Mouse (Mus musculus): ENCODE results near the gene Ube2e2.
A peak's percentile ranks its signal among the peaks of the same experiment; 100 is the strongest.
"Not testable (repeated sequence)": the region's sequence is repeated elsewhere in the genome, so short reads cannot be mapped to it uniquely, and the experiment has no call there.

The Ube2e2 gene

DNA sequence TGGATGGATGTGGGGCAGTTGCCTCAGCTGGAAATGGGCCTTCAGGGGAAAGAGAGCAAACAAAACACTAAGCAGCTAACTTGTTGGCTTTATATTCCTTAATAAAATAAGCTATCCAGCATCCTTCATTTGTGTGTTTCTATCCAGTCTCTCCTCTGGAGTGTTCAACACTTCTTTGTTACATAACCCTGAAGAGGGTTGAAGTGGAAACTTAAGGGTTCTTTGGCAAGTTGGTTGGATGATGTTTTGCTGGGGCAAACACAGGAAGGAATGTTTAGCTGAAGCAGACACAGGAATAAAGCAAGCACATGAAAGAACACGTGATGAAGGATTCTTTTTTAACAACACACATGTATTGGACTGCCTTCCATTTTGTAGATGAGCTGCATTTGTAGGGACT, 256.3 kb downstream of the Ube2e2 start:
- DNase-seq (ENCODE audit: extremely low spot score) = no peak

DNA sequence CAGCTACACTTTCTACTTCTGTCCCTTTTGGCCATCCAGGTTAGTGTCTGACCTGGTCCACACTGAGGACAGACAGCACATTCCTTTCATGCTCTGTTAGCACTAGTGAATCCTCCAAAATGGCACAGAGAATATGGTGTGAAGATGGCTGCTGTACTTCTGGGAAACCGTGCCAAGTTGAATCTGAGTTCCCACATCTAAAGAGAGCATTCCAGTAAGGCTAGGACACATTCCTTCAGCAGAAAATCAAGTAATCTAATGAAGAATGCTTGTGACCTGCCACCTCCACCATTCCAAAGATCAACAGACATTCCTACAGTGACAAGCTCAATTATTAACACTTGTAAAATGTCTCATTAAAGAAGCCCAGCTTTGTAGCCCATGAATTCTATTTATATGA, 265.9 kb downstream of the Ube2e2 start:
- no peak for DNase-seq (ENCODE audit: extremely low spot score)

DNA sequence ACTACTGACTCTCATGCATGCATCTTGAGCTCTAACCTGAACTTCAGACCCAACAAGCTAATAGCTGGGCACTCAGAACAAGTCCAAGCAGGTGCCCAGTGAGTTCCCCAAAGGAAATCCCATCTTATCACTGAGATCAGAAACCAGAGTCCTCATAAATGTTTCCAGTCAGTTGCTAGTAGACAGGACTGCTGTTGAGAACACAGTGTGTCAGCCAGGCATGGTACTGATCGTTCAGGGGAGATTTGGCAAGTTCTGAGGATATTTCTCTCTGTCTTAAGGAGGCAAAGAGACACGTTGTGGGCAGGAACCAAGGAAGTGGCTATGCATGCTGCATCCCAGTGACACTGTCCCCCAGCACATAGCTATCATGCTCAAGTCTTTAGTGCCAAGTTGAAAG, 275.5 kb downstream of the Ube2e2 start:
- DNase-seq (ENCODE audit: extremely low spot score) = no peak

DNA sequence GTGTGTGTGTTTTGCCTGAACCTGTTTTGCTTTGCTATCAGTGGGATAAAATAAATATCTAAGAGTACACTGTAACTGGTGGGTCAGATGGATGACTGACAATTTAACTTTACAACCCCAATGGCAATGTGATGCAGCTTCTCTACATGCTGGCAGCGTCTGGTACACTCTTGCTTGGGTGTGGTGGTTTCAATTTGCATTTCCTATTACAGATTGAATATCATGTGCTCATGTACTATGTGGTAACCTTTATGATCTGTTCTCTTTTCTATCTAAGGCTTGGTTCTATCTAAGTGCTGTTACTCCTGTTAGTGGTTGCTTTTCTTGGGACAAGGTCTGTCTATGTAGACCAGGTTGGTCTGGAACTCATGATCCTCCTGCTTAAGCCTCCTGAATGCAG, 292.1 kb downstream of the Ube2e2 start:
- DNase-seq (ENCODE audit: extremely low spot score) = no peak

DNA sequence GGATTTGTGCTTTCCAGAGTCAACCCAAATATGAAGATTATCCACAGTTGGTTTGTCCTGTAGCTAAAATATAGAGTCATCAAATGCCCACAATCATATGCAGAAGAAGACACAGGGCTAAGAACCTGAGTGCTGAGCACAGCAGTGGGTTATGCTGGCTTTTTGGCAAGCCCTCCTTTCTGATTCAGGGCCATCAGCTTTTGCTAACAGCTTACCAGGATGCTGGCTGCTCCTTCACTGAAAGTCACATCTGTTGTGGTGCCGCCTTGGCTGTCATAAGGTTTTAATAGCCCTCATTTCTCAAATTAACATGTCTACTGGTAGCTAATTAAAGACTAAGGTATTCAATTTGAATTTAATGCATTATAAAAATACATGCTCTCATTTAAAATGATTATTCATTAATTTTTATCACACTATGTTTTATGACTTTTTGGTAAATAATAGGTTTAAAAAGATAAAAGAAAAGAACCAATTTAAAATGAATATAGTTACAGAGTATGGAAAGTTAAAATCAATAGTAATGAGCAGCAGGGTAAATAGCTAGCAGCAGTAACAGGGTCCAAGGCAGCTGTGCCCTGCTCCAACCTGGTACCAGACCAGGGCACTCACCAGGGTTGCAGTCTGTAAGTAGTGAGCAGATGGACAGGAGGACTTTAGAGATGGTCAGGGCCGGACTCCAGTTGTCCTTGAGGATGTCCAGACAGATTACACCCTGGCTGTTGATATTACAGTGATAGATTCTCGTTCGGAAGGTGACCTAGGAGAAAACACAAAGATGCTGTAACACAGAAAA, 307.6 kb downstream of the Ube2e2 start:
- DNase-seq (ENCODE audit: extremely low spot score) = no peak

DNA sequence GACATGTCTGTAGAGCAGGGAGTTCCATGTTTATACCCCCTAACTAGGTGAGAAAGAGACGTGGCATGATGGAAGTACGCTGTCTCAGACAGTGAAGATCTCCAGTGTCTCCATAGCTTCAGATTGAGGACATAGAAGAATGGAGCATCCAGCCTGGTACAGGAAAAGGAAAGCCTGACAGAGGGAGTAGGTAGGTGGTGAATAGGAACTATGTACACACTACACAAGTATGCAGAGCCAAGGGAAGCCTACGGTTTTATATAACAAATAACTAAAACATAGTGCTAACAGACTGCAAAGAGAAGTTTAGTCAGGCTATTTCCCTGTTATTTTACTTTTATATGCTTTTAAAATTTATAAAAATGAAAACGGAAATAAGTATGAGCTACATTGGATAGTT, 312.3 kb downstream of the Ube2e2 start:
- no peak for DNase-seq (ENCODE audit: extremely low spot score)

DNA sequence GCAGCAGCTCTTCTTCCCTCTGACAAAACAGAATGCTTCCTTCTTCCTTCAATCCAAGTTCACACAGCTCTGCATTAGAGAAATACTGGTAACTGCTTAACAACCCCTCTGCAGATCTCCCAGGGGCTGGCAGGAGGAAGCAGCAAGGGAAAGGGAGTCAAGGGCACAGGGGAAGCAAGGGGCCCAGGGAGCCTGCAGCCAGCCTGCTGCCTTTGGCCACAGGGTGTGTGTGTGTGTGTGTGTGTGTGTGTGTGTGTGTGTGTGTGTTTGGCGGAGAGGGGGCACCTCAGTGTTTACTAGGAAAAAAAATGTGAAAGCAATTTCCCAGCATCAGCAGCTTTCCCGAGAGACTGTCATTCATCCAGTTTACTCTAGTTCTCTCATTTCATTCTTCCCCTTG, 319.3 kb downstream of the Ube2e2 start:
- DNase-seq (ENCODE audit: extremely low spot score) = no peak

DNA sequence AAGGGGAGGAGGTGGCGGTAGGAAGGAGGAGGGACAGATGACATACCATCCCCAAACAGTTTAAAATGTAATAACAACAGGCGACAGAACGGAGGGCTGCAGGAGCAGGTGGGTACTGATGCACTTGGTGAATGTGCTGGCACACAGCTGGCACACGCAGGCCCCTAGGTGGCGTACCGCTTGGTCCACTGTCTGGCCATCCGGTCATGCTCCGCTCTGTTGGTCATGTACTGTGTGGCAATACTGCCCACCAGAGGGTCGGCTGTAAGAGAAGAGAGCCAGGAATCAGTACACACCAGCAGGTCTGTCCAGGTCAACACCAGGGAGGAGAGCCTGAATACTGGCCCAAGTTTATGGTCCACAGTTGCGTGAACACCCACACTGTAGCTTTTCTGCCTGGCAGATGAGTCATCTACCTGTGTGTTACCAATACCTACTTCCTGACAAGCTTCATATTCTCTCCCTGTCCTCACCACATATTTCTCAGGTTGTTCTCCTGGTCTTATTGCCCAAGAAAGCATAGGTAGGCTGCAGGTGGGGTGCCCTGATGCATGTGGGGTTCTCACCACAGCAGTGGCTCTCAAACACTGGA, 319.8 kb downstream of the Ube2e2 start:
- DNase-seq (ENCODE audit: extremely low spot score) = no peak

DNA sequence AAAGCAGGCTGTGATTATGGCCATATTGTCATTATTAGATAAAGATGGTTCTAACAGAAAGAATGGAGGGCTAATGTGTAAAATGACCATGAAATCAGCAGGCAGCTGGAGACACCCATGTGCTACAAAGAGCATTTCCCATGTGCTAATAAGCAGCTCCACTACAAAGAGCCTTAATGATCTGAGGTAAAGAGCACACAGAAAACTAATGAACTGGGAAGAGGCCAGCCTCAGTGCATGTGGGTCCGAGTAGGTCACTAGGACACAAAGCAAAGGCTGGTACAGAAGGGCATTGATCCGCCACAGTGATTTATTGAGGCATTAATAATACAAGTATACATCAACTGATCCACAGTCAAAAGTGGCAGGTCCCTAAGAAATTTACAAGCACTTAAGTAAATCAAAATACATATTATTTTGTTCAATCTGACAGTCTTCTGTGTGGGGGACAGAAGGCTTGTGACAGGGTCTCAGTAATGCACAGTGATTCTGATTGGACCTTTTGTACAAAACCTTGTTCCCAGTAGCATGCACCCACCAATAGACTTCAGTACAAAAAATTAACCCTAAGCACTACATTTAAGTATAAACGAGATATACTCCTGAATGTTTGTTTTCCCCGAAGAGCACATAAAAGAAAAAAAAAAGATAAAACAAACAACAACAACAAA, 320.6 kb downstream of the Ube2e2 start:
- peak; percentile 11 for DNase-seq (ENCODE audit: extremely low spot score)

DNA sequence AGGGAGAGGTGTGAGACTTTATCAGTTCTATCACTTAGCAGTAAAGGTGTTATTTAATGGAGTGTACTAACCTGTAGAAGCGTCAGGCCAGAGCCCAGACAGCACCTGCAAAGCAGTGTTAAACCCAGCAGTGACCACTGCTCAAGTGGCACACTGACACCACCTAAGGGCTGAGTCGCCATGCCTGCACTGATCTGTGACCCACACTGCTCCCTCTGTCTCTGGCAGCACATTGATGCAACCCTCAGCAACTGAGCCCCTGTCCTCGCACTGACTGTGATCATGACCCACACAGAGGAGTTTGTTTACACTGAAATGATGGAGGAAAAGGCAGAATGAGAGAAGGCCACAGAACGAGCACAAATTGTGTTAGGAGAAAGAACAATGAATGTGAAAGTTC, 321.2 kb downstream of the Ube2e2 start:
- DNase-seq (ENCODE audit: extremely low spot score) = peak; percentile 4

DNA sequence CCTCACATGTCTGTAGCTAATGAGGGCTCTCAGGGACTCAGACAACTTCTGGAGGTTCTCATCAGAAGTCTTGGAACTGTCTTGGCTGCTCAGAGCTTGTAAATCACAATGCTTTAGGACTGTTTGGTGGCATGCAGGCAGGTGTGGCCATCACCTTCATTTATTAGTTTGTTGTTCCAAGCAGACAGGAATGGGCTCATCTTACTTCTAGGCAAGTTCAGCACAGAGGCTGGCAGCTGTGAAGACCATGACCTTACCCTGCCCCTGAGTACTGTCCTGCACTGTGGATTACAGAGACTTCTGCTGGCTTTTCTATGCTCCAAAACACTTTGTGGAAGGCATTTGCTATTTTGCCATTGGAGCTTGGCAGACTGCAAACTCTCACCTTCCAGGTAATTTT, 324.5 kb downstream of the Ube2e2 start:
- no peak for DNase-seq (ENCODE audit: extremely low spot score)

DNA sequence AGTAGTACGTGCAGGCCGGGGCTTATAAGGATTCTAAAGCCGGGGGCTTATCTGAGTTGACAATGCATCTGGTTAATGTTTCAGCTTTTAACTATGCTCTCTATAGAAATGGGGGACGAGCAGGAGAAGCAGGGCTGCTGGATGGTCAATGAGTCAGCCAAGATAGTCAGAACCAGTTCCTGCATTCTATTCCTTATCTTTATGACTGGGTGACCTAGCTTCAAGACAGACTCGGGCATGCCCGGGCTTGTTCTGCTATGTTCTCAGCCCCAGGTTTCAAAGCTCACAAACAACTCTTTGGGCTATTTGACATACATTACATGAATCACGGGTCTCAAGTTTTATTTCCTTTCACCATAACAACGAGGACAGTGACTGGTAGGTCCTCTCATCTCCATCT, 329.1 kb downstream of the Ube2e2 start:
- not testable (repeated sequence) for DNase-seq (ENCODE audit: extremely low spot score)

DNA sequence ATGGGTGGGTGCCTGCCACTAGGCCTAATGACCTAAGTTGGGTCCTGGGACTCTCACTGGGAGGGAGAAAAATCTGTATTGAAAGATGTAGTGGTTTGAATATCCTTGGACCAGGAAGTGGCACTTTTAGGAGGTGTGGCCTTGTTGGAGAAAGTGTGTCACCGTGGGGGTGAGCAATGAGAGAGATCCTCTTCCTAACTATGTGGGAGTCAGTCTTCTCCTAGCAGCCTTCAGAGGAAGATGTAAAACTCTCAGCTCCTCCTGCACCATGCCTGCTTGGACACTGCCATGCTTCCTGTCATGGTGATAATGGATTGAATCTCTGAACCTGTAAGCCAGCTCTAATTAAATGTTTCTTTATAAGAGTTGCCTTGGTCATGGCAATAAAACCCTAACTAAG, 338.8 kb downstream of the Ube2e2 start:
- no peak for DNase-seq (ENCODE audit: extremely low spot score)

DNA sequence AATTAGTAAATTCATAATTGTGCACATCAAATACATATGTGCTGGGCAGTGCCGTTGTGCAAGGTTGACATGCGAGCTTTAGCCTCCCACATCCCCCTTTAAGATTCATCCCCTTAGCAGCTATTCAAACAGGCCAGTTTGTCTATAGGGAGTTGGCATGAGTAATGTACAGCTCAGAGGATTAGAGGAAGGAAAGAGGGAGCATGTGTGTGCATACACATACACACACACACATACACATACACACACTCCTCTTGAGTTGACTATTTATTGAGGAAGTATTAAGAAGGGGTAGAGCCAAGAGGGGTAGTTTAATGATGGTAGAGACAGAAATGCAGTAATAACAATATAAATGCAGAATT, 339.5 kb downstream of the Ube2e2 start:
- DNase-seq (ENCODE audit: extremely low spot score) = no peak

DNA sequence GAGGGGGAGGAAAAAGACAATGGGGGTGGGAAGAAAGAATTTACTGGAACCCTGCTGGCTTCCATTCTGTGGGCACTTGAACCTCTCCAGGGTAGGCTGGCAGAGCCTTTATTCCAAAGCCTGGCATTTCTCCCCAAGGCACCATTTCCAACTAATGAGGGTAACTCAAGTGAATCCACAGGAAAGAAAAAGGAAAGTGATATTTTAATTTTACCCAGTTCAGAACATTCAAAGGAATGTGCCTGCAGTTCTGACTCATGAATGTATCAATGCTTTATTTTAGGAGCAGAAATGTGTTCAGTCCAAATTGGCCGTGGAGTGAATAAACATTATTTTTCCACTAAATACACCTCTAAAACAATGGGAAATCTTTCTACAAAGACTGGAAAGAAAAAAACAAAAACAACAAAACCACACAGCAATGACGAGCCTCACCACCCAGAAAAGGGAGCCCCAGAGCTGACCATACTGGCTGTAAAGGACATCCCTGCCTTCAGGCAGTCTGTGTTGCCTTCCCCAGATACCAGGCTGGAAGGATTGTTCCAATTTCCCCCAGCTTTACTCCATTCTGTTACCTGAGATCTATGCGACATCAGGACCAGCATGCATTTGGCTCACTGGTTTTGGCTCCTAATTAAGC, 340.0 kb downstream of the Ube2e2 start:
- DNase-seq (ENCODE audit: extremely low spot score) = no peak

DNA sequence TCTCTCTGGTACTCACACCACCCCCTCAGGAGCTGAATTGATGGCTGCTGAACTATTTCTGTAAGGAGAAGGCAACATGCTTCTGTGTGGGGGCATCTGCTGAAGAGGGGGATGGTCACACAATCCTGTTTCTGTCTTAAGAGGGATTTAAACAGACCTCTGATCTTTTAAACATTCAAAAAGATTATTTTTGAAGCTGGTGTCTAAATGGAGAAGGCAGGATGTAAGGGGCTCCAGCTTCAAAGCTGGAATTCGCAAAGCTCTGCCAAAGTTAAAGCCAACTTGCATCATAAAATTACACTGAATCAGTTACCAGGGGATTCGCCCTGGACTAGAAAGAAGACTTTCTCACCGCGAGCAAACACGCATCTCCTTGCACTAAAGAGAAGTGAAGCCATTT, 346.5 kb downstream of the Ube2e2 start:
- DNase-seq (ENCODE audit: extremely low spot score) = no peak

DNA sequence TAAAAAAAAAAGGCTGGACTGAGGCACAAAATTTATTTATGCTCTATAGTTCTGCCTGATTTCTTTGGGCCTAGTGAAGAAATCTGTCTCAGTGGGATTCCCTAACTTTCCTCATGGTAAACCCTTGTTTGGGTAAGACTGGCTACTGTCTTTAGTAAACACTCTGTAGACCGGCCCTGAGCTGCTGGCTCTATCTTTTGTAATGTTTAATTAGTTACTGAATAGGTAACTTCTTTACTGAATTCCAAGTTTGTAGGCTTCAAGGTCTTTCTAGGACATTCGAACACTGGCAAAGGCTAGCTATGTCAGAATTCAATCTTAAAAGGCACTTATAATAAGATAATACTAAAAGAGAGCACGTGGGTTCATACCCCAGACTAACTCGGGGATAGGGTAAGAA, 355.0 kb downstream of the Ube2e2 start:
- DNase-seq (ENCODE audit: extremely low spot score) = not testable (repeated sequence)

DNA sequence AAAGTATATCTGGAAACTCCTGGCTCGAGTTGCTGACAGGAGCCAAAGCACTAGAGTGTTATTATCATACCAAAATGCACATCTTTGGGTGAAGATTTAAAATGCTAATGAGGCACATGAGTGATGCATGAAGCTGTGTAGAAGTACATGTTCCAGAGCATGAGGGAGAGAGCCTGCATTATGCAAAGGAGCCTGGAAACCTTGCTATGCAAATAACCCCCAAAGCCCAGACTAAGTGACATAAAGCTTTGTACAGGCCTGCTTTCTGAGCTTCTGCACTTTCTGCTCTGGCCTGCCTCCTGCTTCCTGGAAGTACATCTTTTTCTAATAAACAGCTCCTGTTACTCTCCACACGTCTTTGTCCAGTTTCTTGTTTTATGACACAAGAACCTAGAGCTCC, 363.2 kb downstream of the Ube2e2 start:
- DNase-seq (ENCODE audit: extremely low spot score) = no peak

DNA sequence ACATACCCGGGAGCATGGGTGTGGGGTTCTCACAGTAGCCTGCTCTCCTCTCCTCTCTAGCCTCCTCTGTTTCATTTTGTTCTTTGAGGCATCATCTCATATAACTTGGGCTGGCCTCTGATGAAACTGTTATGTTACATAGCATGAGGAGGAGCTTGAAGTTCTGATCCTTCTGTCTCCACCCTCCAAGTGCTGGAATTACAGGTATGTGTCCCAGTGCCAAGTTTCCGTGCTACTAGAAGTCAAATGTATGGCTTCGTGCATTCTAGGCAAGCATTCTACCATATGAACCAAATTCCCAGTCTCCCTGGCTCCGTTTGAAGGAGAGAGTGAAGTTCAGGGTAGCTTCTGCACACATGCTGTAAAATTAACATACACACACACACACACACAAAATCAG, 363.6 kb downstream of the Ube2e2 start:
- no peak for DNase-seq (ENCODE audit: extremely low spot score)
